ENCODE assay signal across 24 mouse cellular contexts in genomic region chr2:73435847-73436246, GRCm38 (mm10).
"Had no signal": no experiment of that assay in that cellular context is flagged by ENCODE, and none has a peak within 500 bp of the region (broad histone marks: within the 10 kb centered on the region; RNA-seq: fewer than 3 reads in every experiment).

No protein-coding gene starts in this region.

- H3K27me3 ChIP-seq: heart, embryonic 13.5 days; heart, embryonic 15.5 days; hindbrain, embryonic 13.5 days; hindbrain, embryonic 15.5 days; intestine, embryonic 15.5 days; limb, embryonic 12.5 days; liver, embryonic 13.5 days; liver, embryonic 15.5 days had no signal

- H3K4me1 ChIP-seq: heart, embryonic 13.5 days; heart, embryonic 15.5 days; intestine, embryonic 15.5 days; liver, embryonic 15.5 days had no signal

- H3K9me3 ChIP-seq: heart, embryonic 13.5 days; heart, embryonic 15.5 days; hindbrain, embryonic 13.5 days; hindbrain, embryonic 15.5 days; intestine, embryonic 15.5 days; limb, embryonic 10.5 days; liver, embryonic 13.5 days; liver, embryonic 15.5 days had no signal

- H3K4me3 ChIP-seq: heart, embryonic 13.5 days; heart, embryonic 15.5 days; hindbrain, embryonic 13.5 days; hindbrain, embryonic 15.5 days; intestine, embryonic 15.5 days; layer of hippocampus, adult 2 months; left cerebral cortex, adult 2 months; limb, embryonic 10.5 days; limb, embryonic 12.5 days; liver, embryonic 13.5 days; liver, embryonic 15.5 days had no signal

- H3K27ac ChIP-seq: heart, embryonic 13.5 days; heart, embryonic 15.5 days; hindbrain, embryonic 13.5 days; hindbrain, embryonic 15.5 days; hindbrain, postnatal 0 days; intestine, embryonic 15.5 days; layer of hippocampus, adult 2 months; left cerebral cortex, adult 2 months; limb, embryonic 10.5 days; limb, embryonic 12.5 days; liver, embryonic 13.5 days; liver, embryonic 15.5 days had no signal

- H3K36me3 ChIP-seq: hindbrain, embryonic 13.5 days; hindbrain, embryonic 15.5 days had no signal

- ATAC-seq: hindbrain, postnatal 0 days; intestine, embryonic 15.5 days; intestine, postnatal 0 days had no signal

- DNase-seq: gastrocnemius, postnatal 14 days; gastrocnemius, postnatal 36 days; heart, adult 18-20 months; heart, postnatal 14 days; heart, postnatal 36 days; kidney, adult 18-20 months; kidney, adult 8-10 months; kidney, postnatal 10 days; kidney, postnatal 25 days; kidney, postnatal 4 days; liver; liver, embryonic 13.5 days had no signal
